Mouse (Mus musculus) induced T-regulatory cell, adult 2 months (primary cell): ENCODE measurements around the gene Ptpn9.
"Not testable (repeated sequence)": the region's sequence is repeated elsewhere in the genome, so short reads cannot be mapped to it uniquely, and the experiment has no call there.

ENCODE experiments used
- DNase-seq: peaks from one replicate; pipeline ENCODE4 v3.0.0-alpha.2; 2012; ENCODE audit warnings: low read depth

The Ptpn9 gene

GRCm38 (mm10) chr9:56994286-56995197 is at the start of gene Ptpn9:
Ptpn9 (plus strand) TSS chr9:56994923.
- DNase-seq = peak; percentile 86

- DNase-seq = peak; percentile 82
These were observed 47.2 kb upstream of the Ptpn9 start for GRCm38 (mm10) chr9:56947481-56947880.

GRCm38 (mm10) chr9:56948699-56949098 is 46.0 kb upstream of the Ptpn9 start:
- not testable (repeated sequence) for DNase-seq

- DNase-seq = peak; percentile 61
These were observed 45.0 kb upstream of the Ptpn9 start for GRCm38 (mm10) chr9:56949767-56950166.

GRCm38 (mm10) chr9:56950414-56951400 is 44.0 kb upstream of the Ptpn9 start, which contains the start of gene Snupn:
Snupn (plus strand) TSS chr9:56950878.
- DNase-seq = peak; percentile 99

GRCm38 (mm10) chr9:56953562-56953961 is 41.2 kb upstream of the Ptpn9 start:
- no peak for DNase-seq

GRCm38 (mm10) chr9:56956966-56957675 is 37.6 kb upstream of the Ptpn9 start:
- no peak for DNase-seq

- peak; percentile 61 for DNase-seq
These were observed 36.0 kb upstream of the Ptpn9 start for GRCm38 (mm10) chr9:56958689-56959088.

- DNase-seq = no peak
These were observed 33.1 kb upstream of the Ptpn9 start for GRCm38 (mm10) chr9:56961591-56961990.

GRCm38 (mm10) chr9:56970158-56970557 is 24.6 kb upstream of the Ptpn9 start:
- DNase-seq = no peak

- no peak for DNase-seq
These were observed 20.7 kb upstream of the Ptpn9 start for GRCm38 (mm10) chr9:56973960-56974524.

GRCm38 (mm10) chr9:56975199-56975598 is 19.5 kb upstream of the Ptpn9 start:
- peak; percentile 24 for DNase-seq

- DNase-seq = no peak
These were observed 14.5 kb upstream of the Ptpn9 start for GRCm38 (mm10) chr9:56980186-56980585.

GRCm38 (mm10) chr9:56981502-56981901 is 13.2 kb upstream of the Ptpn9 start:
- no peak for DNase-seq

- peak; percentile 66 for DNase-seq
These were observed 690 bp downstream of the Ptpn9 start for GRCm38 (mm10) chr9:56995198-56996027.

- DNase-seq = no peak
These were observed 1.3 kb downstream of the Ptpn9 start for GRCm38 (mm10) chr9:56996028-56996346.

- not testable (repeated sequence) for DNase-seq
These were observed 2.5 kb downstream of the Ptpn9 start for GRCm38 (mm10) chr9:56997206-56997605.

GRCm38 (mm10) chr9:57003011-57003410 is 8.3 kb downstream of the Ptpn9 start:
- no peak for DNase-seq

- no peak for DNase-seq
These were observed 17.7 kb downstream of the Ptpn9 start for GRCm38 (mm10) chr9:57012393-57012792.

GRCm38 (mm10) chr9:57012895-57013294 is 18.2 kb downstream of the Ptpn9 start:
- no peak for DNase-seq

GRCm38 (mm10) chr9:57013756-57014155 is 19.0 kb downstream of the Ptpn9 start:
- DNase-seq = no peak
